Mouse (Mus musculus) cerebellum, adult 9-10 months (tissue): ENCODE results near the gene Acadsb.

Source experiments
- DNase-seq: peaks from one replicate; pipeline ENCODE4 v3.0.0; 2022

Gene Acadsb

DNA sequence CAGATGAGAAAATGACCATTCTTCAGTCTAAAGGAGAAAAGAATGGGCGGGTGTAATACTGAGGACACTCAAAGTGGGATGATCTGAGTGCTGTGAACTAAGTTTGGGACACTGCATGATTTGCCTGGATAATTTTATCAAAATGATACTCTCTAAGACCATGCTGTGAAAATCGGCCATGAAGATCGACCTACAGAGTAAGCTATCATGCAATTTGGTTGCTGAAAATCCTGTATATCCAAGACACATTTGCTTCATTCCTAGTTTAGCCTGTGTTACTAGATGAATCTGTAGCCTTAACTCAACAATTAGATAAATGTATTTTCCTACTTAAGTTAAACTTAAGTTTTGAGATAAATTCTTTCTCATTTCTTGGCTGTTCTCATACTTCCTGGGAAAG, 56.9 kb downstream of the Acadsb start:
- DNase-seq: no peak

DNA sequence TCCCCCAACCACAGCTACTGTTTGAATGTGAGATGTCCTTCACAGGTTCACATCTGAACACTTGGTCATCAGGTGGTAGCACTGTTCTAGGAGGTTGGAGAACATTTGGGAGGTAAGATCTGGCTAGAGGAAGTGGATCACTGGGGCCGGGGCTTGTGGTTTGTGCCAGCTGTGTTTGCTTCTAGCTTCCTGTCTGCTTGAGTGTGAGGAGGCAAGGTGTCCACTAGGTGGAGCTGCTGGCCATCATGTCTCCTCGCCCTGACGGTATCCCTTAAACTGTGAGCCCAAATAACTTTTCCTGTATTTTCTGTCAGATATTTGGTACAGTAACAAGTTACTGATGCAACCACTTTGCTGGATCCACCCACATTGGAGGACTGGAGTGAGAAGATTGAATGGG, 59.1 kb downstream of the Acadsb start:
- DNase-seq: no peak

- no peak for DNase-seq
Observed at GRCm38 (mm10) chr7:131471551-131471950, 61.1 kb downstream of the Acadsb start.

DNA sequence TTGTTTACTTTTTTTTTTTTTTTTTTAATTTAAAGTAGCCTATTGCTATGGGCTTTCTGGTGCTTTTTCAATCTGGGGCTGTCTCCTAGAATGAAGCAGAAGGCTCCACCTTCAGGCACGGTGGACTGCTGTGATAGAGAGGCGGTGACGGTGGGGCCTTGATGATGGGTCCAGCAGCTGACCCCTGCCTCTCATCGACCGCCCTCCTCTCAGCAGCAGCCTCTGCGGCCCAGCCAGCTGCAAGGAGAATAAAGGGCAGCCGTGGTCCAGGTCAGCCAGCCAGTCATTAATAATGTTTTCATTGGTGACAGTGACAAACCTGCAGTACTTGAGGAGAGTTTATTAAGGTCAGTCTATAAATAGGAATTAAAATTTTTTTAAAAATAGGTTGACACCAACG, 66.7 kb downstream of the Acadsb start:
- DNase-seq: no peak

- DNase-seq: no peak
Observed at GRCm38 (mm10) chr7:131478403-131478802, 68.0 kb downstream of the Acadsb start.
